Mouse (Mus musculus) CH12.LX (cell line): ENCODE data around the gene Zfp780b.

Experiments used
- CTCF ChIP-seq, 2 experiments: IDR thresholded peaks in 1 of 2; conservative IDR thresholded peaks in 1 of 2; 2 replicates each; pipeline ENCODE4 v1.5.1; 2011 to 2012; ENCODE audit warnings: low read depth in 2 of 2, low read length in 2 of 2, improper control_type of control experiment in 1 of 2, inconsistent platforms in 1 of 2, mild to moderate bottlenecking in 1 of 2, moderate library complexity in 1 of 2
- E2F4 ChIP-seq: IDR thresholded peaks from 2 replicates; pipeline ENCODE4 v1.6.1; 2011; ENCODE audit warnings: low read depth, low read length, improper control_type of control experiment; ENCODE audit not compliant: insufficient replicate concordance
- EP300 ChIP-seq: IDR thresholded peaks from 2 replicates; pipeline ENCODE4 v1.6.1; 2011; ENCODE audit warnings: low read length, improper control_type of control experiment
- POLR2A ChIP-seq: IDR thresholded peaks from 2 replicates; pipeline ENCODE4 v1.6.1; 2011; ENCODE audit warnings: low read depth, mild to moderate bottlenecking, improper control_type of control experiment, low read length

DNA sequence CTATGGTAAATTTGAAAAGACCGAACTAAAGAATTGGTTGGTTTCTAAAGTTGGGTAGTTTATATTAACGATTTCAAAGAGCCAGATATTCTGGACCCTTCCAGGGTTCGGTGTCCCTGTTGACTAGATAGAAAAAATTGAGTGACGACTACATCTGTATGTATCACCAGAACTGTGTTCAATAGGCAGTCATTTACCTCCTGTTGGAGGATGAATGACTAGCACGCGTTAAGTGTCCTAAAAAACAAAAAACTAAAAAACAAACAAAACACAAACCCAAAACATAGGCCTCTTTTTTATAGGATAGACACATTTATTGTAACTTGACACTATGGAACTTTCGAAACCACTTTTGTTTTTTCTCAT lies 35.5 kb upstream of the Zfp780b start:
- no peak for TF ChIP-seq EP300
- TF ChIP-seq POLR2A, result no peak
- no peak for TF ChIP-seq CTCF (conservative IDR thresholded peaks at IDR 0.05 in 1 of 2, IDR thresholded peaks at IDR 0.05 in 1 of 2; ENCODE audit: low read depth in 2 of 2, low read length in 2 of 2)
- TF ChIP-seq E2F4, result no peak
